Mouse (Mus musculus) heart, embryonic 13.5 days (tissue): ENCODE data around the gene Myo3b. TPM values are rescaled to one million over a fixed set of nuclear protein-coding genes. Genes with fewer than 3 reads are reported as not detected.

Experiments used
- ATAC-seq: fragments of 200-750 bp; cut with Nextera tagmentation; 2 replicates; pipeline ENCODE4 v1.8.0; 2017; ENCODE audit warnings: moderate TSS enrichment; ENCODE audit not compliant: insufficient number of reproducible peaks, low FRiP score, low TSS enrichment; ENCODE audit errors: extremely low read depth
- H3K27ac ChIP-seq: fragments of 300-500 bp; sonication (generic); replicated peaks from 2 replicates; pipeline ENCODE4 v1.5.1; 2015; ENCODE audit warnings: moderate library complexity, mild to moderate bottlenecking, inconsistent platforms
- H3K27me3 ChIP-seq: fragments of 300-500 bp; sonication (generic); replicated peaks from 2 replicates; pipeline ENCODE4 v1.6.1; 2015; ENCODE audit warnings: mild to moderate bottlenecking, inconsistent platforms
- H3K36me3 ChIP-seq: fragments of 300-500 bp; sonication (generic); 2 replicates; pipeline ENCODE4 v1.6.1; 2015; ENCODE audit warnings: mild to moderate bottlenecking, inconsistent platforms
- H3K4me1 ChIP-seq: fragments of 300-500 bp; sonication (generic); 2 replicates; pipeline ENCODE4 v1.6.1; 2015; ENCODE audit warnings: inconsistent platforms
- H3K4me2 ChIP-seq: fragments of 300-500 bp; sonication (generic); 2 replicates; pipeline ENCODE4 v1.6.1; 2015; ENCODE audit warnings: inconsistent platforms, mild to moderate bottlenecking, moderate library complexity
- H3K4me3 ChIP-seq: fragments of 300-500 bp; sonication (generic); 2 replicates; pipeline ENCODE4 v1.5.1; 2015; ENCODE audit warnings: moderate library complexity, mild to moderate bottlenecking, inconsistent platforms
- H3K9ac ChIP-seq: fragments of 300-500 bp; sonication (generic); 2 replicates; pipeline ENCODE4 v1.6.1; 2015; ENCODE audit warnings: inconsistent platforms, mild to moderate bottlenecking, moderate library complexity
- H3K9me3 ChIP-seq: fragments of 300-500 bp; sonication (generic); 2 replicates; pipeline ENCODE4 v1.6.1; 2016; ENCODE audit warnings: inconsistent platforms
- WGBS: fragments of 180-500 bp; shearing (Covaris S2); methylation state at CpG from one replicate; pipeline ENCODE4 v1.1.7; 2015; ENCODE audit warnings: mixed read lengths; 5-methylcytosine and 5-hydroxymethylcytosine counted together
- polyA plus RNA-seq: library from polyadenylated mRNA; unstranded; fragments of >200 nt; fragmentation: Nextera tagmentation; extraction: Ambion mirVana; gene quantifications from 2 replicates; pipeline ENCODE4 v1.2.1, GENCODE M21; 2015

Myo3b gene
- polyA plus RNA-seq, 1 experiment from 2014 or later, result 0.20 TPM

- Histone ChIP-seq H3K36me3 (peaks cover 47% of the 10 kb centered on the region), H3K9me3 (peaks cover 17% of the 10 kb centered on the region), H3K9ac (no peak overlapping the region), H3K4me3 (no peak overlapping the region), H3K27ac (no peak overlapping the region), H3K4me2 (no peak overlapping the region), H3K27me3 (no peaks in the 10 kb centered on the region), H3K4me1 (no peaks in the 10 kb centered on the region)
- ATAC-seq, result no peak
- 91% methylated on average over 5 of the region's 5 CpGs for WGBS
Observed at GRCm38 (mm10) chr2:70025711-70026110, 13.2 kb upstream of the Myo3b start.

GRCm38 (mm10) chr2:70031472-70031871 is 7.5 kb upstream of the Myo3b start:
- peaks cover 17% of the 10 kb centered on the region for H3K9me3 ChIP-seq
- WGBS, result 78% methylated on average over 2 of the region's 2 CpGs

GRCm38 (mm10) chr2:70034895-70035294 is 4.0 kb upstream of the Myo3b start:
- H3K4me1 ChIP-seq, result no peaks in the 10 kb centered on the region
- H3K4me3 ChIP-seq, result no peak overlapping the region
- no peak for ATAC-seq
- H3K4me2 ChIP-seq, result no peak overlapping the region
- no peaks in the 10 kb centered on the region; the same call in none of the 2 replicates for H3K27me3 ChIP-seq
- no peak overlapping the region for H3K27ac ChIP-seq
- H3K9me3 ChIP-seq, result no peaks in the 10 kb centered on the region
- H3K9ac ChIP-seq, result no peak overlapping the region
- no peaks in the 10 kb centered on the region for H3K36me3 ChIP-seq
- 81% methylated on average over 5 of the region's 5 CpGs for WGBS

More at GRCm38 (mm10) chr2:70031472-70031871, 7.5 kb upstream of the Myo3b start:
- peaks cover 6% of the 10 kb centered on the region for H3K36me3 ChIP-seq
- no peaks in the 10 kb centered on the region; the same call in none of the 2 replicates for H3K27me3 ChIP-seq
- ATAC-seq, result no peak
- H3K4me2 ChIP-seq, result no peak overlapping the region
- no peak overlapping the region for H3K9ac ChIP-seq
- H3K27ac ChIP-seq, result no peak overlapping the region
- no peaks in the 10 kb centered on the region for H3K4me1 ChIP-seq
- no peak overlapping the region for H3K4me3 ChIP-seq

- no peak overlapping the region for H3K4me2 ChIP-seq
- no peak overlapping the region for H3K27ac ChIP-seq
- H3K9ac ChIP-seq, result no peak overlapping the region
- WGBS, result 68% methylated on average over 1 of the region's 1 CpGs
- H3K36me3 ChIP-seq, result no peaks in the 10 kb centered on the region
- H3K4me3 ChIP-seq, result no peak overlapping the region
- no peaks in the 10 kb centered on the region for H3K4me1 ChIP-seq
- no peak for ATAC-seq
- no peaks in the 10 kb centered on the region for H3K9me3 ChIP-seq
- H3K27me3 ChIP-seq, result no peaks in the 10 kb centered on the region; the same call in none of the 2 replicates
Observed at GRCm38 (mm10) chr2:70035358-70035757, 3.6 kb upstream of the Myo3b start.

GRCm38 (mm10) chr2:70037221-70037620 is 1.7 kb upstream of the Myo3b start:
- ATAC-seq, result no peak
- H3K36me3 ChIP-seq, result no peaks in the 10 kb centered on the region
- WGBS, result 61% methylated on average over 8 of the region's 8 CpGs
- H3K27ac ChIP-seq, result no peak overlapping the region
- H3K27me3 ChIP-seq, result no peaks in the 10 kb centered on the region; the same call in none of the 2 replicates
- no peak overlapping the region for H3K9ac ChIP-seq
- H3K4me3 ChIP-seq, result no peak overlapping the region
- H3K4me1 ChIP-seq, result no peaks in the 10 kb centered on the region
- H3K4me2 ChIP-seq, result no peak overlapping the region
- no peaks in the 10 kb centered on the region for H3K9me3 ChIP-seq

- no peaks in the 10 kb centered on the region for H3K36me3 ChIP-seq
- no peak overlapping the region for H3K9ac ChIP-seq
- H3K27me3 ChIP-seq, result no peaks in the 10 kb centered on the region
- H3K4me2 ChIP-seq, result no peak overlapping the region
- H3K9me3 ChIP-seq, result no peaks in the 10 kb centered on the region
- no peak overlapping the region for H3K4me3 ChIP-seq
- 62% methylated on average over 6 of the region's 6 CpGs for WGBS
- H3K27ac ChIP-seq, result no peak overlapping the region
- H3K4me1 ChIP-seq, result no peaks in the 10 kb centered on the region
- no peak for ATAC-seq
Observed at GRCm38 (mm10) chr2:70044466-70044865, 5.5 kb downstream of the Myo3b start.

GRCm38 (mm10) chr2:70047868-70048267 is 8.9 kb downstream of the Myo3b start:
- Histone ChIP-seq H3K4me3 (no peak overlapping the region), H3K9me3 (no peaks in the 10 kb centered on the region), H3K36me3 (no peaks in the 10 kb centered on the region), H3K4me1 (no peaks in the 10 kb centered on the region), H3K27ac (no peak overlapping the region), H3K4me2 (no peak overlapping the region), H3K27me3 (no peaks in the 10 kb centered on the region), H3K9ac (no peak overlapping the region)
- WGBS, result 82% methylated on average over 11 of the region's 11 CpGs
- ATAC-seq, result no peak

GRCm38 (mm10) chr2:70053803-70054202 is 14.9 kb downstream of the Myo3b start:
- Histone ChIP-seq H3K4me3 (no peak overlapping the region), H3K4me2 (no peak overlapping the region), H3K27ac (no peak overlapping the region), H3K9ac (no peak overlapping the region), H3K36me3 (no peaks in the 10 kb centered on the region), H3K4me1 (no peaks in the 10 kb centered on the region), H3K9me3 (no peaks in the 10 kb centered on the region), H3K27me3 (no peaks in the 10 kb centered on the region)
- WGBS, result 82% methylated on average over 9 of the region's 9 CpGs
- ATAC-seq, result no peak

GRCm38 (mm10) chr2:70058201-70058600 is 19.3 kb downstream of the Myo3b start:
- Histone ChIP-seq H3K36me3 (no peaks in the 10 kb centered on the region), H3K4me1 (no peaks in the 10 kb centered on the region), H3K27ac (no peak overlapping the region), H3K4me3 (no peak overlapping the region), H3K9me3 (no peaks in the 10 kb centered on the region), H3K27me3 (peaks cover 8% of the 10 kb centered on the region; the same call in 1 of the 2 replicates), H3K4me2 (no peak overlapping the region), H3K9ac (no peak overlapping the region)
- ATAC-seq, result no peak
- 81% methylated on average over 4 of the region's 4 CpGs for WGBS

GRCm38 (mm10) chr2:70060359-70061345 is 21.7 kb downstream of the Myo3b start:
- H3K4me2 ChIP-seq, result no peak overlapping the region
- H3K9ac ChIP-seq, result no peak overlapping the region
- H3K9me3 ChIP-seq, result no peaks in the 10 kb centered on the region
- H3K4me1 ChIP-seq, result no peaks in the 10 kb centered on the region
- H3K36me3 ChIP-seq, result no peaks in the 10 kb centered on the region
- 43% methylated on average over 11 of the region's 11 CpGs for WGBS
- no peak for ATAC-seq
- peaks cover 21% of the 10 kb centered on the region for H3K27me3 ChIP-seq
- no peak overlapping the region for H3K27ac ChIP-seq
- H3K4me3 ChIP-seq, result no peak overlapping the region

GRCm38 (mm10) chr2:70065116-70065515 is 26.2 kb downstream of the Myo3b start:
- ATAC-seq, result no peak
- no peak overlapping the region for H3K4me3 ChIP-seq
- peaks cover 17% of the 10 kb centered on the region for H3K27me3 ChIP-seq
- no peak overlapping the region for H3K9ac ChIP-seq
- WGBS, result 72% methylated on average over 6 of the region's 6 CpGs
- H3K4me1 ChIP-seq, result peaks cover 13% of the 10 kb centered on the region
- no peaks in the 10 kb centered on the region for H3K9me3 ChIP-seq
- H3K36me3 ChIP-seq, result no peaks in the 10 kb centered on the region
- no peak overlapping the region for H3K4me2 ChIP-seq
- H3K27ac ChIP-seq, result no peak overlapping the region
